Mouse (Mus musculus): ENCODE data around the gene Grin3b.
A peak's percentile ranks its signal among the peaks of the same experiment; 100 is the strongest.
"Not testable (repeated sequence)": the region's sequence is repeated elsewhere in the genome, so short reads cannot be mapped to it uniquely, and the experiment has no call there.

Gene Grin3b

GRCm38 (mm10) chr10:79934794-79935569, 35.5 kb upstream of the Grin3b start:
- no peak for DNase-seq (ENCODE audit: low read depth in 1 of 2, low spot score in 2 of 2)

GRCm38 (mm10) chr10:79936284-79936910, 34.1 kb upstream of the Grin3b start:
- DNase-seq (ENCODE audit: low read depth in 1 of 2, low spot score in 2 of 2): no peak

DNA sequence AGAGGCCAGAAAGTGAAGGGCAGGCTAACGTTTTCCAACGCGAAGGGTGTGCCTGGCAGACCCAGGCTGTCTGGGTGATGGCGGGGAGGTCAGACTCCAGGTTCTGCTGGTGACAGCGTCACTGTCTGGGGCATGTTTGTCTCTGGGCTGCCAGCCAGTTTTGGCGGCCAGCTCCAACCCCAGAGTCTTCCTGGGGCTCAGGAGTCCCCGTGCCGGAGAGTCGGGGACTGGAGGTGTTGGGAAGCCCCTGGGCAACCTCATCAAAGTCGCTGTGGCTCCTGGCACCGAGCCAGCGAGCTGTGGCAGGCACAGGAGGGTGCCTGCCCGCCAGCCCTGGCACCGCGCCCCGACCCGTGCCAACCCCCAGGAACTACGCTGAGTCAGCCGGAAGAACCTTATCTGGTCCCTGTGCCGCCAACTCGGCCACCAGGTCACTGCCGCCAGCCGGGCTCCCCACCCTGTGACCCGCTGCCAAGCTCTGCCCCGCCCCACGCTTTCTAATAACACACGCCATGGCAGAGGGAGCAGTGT, 33.5 kb upstream of the Grin3b start:
- peak; percentile 59 to 66 for DNase-seq (ENCODE audit: low read depth in 1 of 2, low spot score in 2 of 2)

DNA sequence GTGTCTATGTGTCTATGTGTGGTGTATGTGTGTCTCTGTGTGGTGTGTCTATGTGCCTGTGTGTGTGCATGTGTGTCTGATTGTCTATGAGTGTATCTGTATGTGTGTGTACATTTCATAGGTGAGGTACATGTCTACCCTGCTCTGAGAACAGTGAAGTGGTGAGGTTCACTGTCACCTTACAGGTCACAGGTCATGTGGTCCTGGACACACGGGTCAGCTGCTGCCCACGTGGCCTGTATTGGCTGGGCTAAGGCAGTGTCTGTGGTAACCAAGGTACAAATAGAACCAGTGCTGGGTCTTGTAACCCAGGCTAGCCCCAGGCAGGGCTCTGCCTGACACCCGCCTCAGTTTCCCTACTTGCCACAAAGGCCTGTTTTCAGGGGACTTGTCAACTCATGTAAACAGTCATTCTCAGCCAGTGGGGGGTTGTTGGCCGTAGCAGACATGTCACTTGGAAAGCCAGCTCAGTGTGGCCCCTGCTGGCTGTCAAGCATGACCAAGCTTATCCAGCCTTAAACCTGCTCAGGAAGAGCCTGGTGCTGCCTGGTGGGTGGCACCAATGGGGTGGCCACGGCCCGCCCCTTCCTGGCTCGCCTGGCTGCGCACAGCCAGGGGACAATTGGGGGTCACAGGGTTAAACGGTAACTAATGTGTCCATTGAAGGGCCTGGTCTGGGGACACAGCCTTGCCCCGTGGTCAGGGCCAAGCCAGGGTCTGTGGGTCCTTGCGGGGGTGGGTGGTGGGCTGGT, 32.6 kb upstream of the Grin3b start:
- no peak for DNase-seq (ENCODE audit: low read depth in 1 of 2, low spot score in 2 of 2)

DNA sequence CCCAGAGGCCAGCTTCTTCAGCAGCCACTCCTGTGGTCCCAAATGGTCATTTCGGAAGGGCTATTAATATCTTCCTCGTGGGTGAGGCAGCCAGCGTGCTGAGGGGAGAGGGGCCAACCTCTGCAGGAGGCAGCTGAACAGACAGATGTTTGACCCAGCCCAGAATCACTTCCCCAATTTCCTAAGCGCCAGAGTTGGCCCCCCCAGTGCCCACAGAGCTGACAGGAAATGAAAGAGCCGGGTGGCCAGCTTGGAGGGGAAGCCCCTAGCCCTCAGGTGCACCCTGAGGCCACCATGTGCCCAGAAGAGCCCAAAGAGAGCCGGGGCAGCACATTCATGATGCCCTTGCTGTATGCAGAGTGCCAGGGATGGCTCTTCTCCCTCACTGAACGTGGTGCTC, 29.8 kb upstream of the Grin3b start:
- peak; percentile 73 to 79 for DNase-seq (ENCODE audit: low read depth in 1 of 2, low spot score in 2 of 2)

DNA sequence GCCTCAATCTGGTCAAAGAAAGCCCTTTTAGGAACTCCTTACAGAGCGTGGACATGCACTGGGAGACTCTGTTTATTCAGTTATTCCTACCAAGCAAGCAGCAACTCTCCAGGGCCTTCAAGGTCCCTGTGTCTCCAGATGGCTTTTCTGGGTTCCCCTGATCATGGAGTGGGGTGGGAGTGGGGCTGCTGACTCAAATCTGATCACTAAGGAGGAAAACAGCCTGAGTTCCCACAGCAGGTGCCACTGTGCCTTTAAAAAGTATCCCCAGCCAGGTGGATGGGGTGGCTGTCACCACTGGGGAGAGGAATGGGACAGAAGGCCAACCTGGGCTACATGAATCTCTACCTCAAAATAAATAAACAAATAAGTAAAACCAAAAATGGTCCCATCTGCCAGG, 27.5 kb upstream of the Grin3b start:
- no peak for DNase-seq (ENCODE audit: low read depth in 1 of 2, low spot score in 2 of 2)

GRCm38 (mm10) chr10:79943471-79943901, 27.0 kb upstream of the Grin3b start:
- DNase-seq (ENCODE audit: low read depth in 1 of 2, low spot score in 2 of 2): no peak

- DNase-seq (ENCODE audit: low read depth in 1 of 2, low spot score in 2 of 2): no peak
Observed at GRCm38 (mm10) chr10:79945507-79946234, 24.8 kb upstream of the Grin3b start.

- DNase-seq (ENCODE audit: low read depth in 1 of 2, low spot score in 2 of 2): no peak
Observed at GRCm38 (mm10) chr10:79946752-79947322, 23.7 kb upstream of the Grin3b start.

GRCm38 (mm10) chr10:79947502-79947901, 23.0 kb upstream of the Grin3b start:
- no peak for DNase-seq (ENCODE audit: low read depth in 1 of 2, low spot score in 2 of 2)

- no peak for DNase-seq (ENCODE audit: low read depth in 1 of 2, low spot score in 2 of 2)
Observed at GRCm38 (mm10) chr10:79949873-79950272, 20.6 kb upstream of the Grin3b start.

DNA sequence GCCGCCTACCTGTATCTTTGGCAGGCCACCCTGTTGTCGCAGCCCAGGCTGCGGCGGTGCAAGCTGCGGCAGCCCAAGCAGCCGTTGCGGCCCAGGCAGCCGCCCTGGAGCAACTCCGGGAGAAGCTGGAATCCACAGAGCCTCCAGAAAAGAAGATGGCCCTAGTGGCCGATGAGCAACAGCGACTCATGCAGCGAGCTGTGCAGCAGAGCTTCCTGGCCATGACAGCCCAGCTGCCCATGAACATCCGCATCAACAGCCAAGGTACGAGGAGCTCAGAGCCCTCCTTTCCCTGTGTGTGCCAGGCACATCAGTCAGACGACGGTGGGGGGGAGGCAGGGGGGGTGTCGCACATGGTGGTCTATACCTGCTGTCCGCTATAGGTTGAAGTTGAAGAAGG, 19.9 kb upstream of the Grin3b start:
- no peak for DNase-seq (ENCODE audit: low read depth in 1 of 2, low spot score in 2 of 2)

DNA sequence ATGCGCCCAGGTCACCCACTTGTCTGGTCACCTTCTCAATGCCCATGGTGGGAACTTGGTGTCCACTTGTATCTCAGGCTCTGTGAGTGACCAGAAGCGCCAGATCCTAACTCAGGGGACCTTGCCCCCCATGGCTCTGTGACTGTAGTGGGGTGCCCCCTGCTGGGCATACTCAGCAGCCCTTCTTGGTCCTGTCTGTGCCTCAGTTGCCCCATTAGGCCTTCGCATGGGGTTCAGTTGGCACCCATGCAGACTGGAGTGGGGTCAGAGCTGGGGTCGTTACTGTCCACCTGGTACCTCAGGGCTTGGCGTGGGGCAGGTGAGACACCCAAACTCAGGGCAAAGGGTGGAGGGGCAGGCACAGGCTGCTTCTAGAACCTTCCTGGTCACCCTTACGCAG, 16.6 kb upstream of the Grin3b start:
- DNase-seq (ENCODE audit: low read depth in 1 of 2, low spot score in 2 of 2): no peak

GRCm38 (mm10) chr10:79955691-79956090, 14.8 kb upstream of the Grin3b start:
- no peak for DNase-seq (ENCODE audit: low read depth in 1 of 2, low spot score in 2 of 2)

DNA sequence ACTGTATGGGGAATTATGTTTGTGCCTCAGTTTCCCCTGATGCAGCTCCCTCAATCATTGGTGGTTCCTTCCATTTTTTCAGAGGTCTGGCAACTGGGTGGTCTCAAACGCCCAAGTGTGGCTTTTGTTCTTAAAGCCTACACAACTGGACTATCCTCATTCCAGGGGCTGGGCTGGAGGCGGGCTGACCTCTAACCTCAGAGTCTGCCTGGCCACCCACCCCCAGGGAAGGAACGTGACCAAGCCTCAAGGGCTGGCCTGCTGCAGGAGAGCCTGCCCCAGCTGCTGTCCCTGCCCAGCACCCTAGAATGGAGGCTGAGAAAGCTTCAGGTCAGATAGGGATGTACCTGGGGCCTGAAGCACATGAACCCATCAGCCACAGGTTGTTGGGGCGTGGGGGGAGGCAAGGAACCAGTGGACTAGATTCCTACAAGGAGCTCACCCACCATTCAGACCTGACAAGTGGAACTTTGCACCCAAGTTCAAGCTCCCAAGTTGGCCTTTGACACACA, 13.8 kb upstream of the Grin3b start:
- DNase-seq (ENCODE audit: low read depth in 1 of 2, low spot score in 2 of 2): no peak

- DNase-seq (ENCODE audit: low read depth in 1 of 2, low spot score in 2 of 2): peak; percentile 62 to 74
Observed at GRCm38 (mm10) chr10:79958140-79958816, 12.2 kb upstream of the Grin3b start.

DNA sequence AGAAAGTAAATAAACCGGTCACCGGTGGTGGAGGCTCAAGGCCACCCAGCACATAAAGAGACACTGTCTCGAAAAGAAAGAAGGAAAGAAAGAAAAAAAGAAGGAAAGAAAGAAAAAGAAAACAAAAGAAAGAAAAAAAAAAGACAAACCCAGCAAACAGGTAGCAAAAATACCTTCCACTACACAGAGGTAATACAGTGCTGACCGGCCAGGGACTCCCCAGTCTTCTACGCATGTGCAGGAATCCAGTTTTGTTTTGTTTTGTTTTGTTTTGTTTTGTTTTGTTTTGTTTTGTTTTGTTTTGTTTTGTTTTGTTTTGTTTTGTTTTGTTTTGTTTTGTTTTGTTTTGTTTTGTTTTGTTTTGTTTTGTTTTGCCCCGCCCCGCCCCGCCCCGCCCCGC, 11.1 kb upstream of the Grin3b start:
- not testable (repeated sequence) for DNase-seq (ENCODE audit: low read depth in 1 of 2, low spot score in 2 of 2)

DNA sequence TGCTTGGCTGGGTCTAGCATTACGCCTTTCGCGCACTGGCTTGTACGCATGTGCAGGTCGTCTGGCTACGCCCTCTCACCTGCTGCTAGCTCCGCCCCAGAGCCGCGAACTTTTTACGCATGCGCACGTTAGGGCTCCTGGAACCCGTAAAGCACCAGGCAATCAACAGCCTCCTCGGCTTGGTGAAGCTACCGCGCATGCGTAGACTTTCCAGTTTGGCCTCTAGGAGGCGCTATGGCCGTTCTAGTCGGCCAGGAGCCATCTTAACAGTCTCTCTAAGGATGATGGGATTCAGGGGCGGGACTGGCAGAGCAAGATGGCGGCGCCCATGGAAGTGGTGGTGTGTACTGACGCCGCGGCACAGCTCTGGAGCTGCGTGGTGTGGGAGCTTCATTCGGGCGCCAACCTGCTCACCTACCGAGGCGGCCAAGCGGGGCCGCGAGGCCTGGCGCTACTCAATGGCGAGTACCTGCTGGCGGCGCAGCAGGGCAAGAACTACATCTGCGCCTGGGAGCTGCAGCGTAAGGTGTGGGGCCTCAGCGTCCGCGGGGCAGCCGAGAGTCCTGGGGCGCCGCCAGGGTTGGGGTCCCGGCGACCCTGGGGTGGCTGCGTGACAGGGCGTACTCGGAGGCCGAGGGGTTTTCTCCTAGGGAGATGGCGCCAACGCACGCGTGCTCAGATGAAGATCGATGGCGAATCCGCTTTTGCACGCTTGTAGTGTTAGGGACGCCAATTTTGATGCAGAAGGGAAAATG, 10.5 kb upstream of the Grin3b start, which contains the start of gene Wdr18:
Gene Wdr18, plus strand, starts transcription at position 306 of the 755 bp plus-strand sequence.
- DNase-seq (ENCODE audit: low read depth in 1 of 2, low spot score in 2 of 2): peak; percentile 100

GRCm38 (mm10) chr10:79960671-79961294, 9.7 kb upstream of the Grin3b start:
- DNase-seq (ENCODE audit: low read depth in 1 of 2, low spot score in 2 of 2): no peak

Data from monocyte, adult 2 months (primary cell).